Mouse (Mus musculus) kidney, adult 2 months (tissue): ENCODE measurements around the gene Angpt4.

ENCODE experiments used
- CTCF ChIP-seq: fragments of 200-500 bp; conservative IDR thresholded peaks from 2 replicates; pipeline ENCODE4 v1.5.1; 2011; ENCODE audit warnings: low read depth, mild to moderate bottlenecking, control low read depth, low read length, moderate library complexity, mixed read lengths; ENCODE audit not compliant: insufficient read depth, insufficient read length
- POLR2A ChIP-seq: fragments of 200-500 bp; IDR thresholded peaks from one replicate; pipeline ENCODE4 v1.6.1; 2011; ENCODE audit warnings: low read depth, low read length, control low read depth

DNA sequence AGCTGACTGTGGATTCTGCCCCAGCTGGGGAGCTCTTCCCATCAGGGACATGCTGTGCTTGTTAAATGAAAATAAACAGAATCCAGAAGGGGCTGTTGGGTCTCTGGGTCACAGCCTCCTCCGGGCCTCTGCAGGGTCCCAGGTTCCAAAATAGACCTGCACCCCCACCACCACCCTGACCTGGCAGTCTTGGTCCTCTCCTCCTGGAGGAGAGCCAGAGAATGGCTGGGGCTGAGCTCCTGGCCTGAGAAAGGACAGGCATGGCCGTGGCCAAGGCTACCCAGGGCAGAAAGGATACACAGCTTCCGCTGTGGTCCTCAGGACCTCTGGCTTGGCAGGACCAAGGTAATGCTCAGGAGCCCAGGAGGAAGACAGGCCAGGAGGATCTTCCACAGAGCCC is 6.4 kb upstream of the Angpt4 start:
- TF ChIP-seq POLR2A: no peak
- no peak for TF ChIP-seq CTCF
